Mouse (Mus musculus): ENCODE measurements around the gene Frs2. TPM values are rescaled to one million over a fixed set of nuclear protein-coding genes. Genes with fewer than 3 reads are reported as not detected.
A peak's percentile ranks its signal among the peaks of the same experiment; 100 is the strongest.

The Frs2 gene
- total and polyA plus RNA-seq, 3 experiments: 5.6 to 28.1 (median 21.4) TPM

DNA sequence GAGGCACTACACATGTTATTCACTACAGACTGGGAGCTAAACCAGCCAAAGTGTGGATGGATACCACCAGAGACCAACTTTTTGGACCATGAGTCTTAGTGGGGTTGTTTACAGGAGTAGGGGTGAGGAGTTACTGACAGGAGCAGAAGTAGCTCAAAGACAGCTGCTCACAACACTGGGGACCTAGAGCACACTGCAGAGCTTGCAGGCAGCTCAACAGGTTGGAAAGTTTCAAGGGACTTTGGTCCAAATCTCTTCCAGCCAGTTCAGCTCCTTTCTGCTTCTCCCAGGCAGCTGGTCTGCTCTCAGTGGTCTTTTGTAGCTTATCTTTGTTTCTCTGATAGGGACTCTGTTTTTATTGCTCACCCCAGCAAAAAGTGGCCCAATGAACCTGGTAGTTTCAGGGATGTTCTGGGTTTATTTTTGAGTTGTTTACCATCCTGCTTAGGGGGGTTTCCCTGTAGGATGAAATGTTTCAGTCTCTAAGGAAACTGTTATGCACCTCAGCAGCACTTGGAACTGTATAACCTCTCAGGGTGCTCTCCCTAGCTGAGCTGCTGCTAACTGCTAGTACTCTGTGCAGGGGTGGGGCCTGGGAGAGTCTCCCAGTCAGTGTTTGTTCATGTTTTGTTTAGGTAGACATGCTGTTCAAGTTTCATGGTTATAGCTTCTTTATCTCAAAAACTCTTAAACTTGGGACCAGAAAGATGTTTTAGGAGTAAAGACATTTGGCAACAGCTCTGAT, 44.3 kb downstream of the Frs2 start:
- DNase-seq: no peak

DNA sequence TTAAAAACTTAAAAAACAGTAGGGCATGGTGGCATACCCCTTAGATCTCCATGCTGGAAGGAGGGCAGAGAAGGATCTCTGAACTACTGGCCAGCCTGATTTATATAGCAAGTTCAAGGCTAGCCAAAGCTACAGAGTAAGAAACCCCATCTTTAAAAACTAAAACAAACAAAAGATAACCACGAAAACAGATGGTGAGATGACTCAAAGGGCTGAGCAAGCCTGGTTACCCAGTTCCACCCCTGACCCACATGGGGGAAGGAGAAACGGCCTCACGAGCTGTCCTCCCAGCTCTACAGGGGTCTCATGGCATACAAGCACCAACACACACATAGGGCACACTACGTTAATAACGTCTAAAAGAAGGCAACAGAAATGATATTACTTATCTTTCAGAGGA, 48.2 kb downstream of the Frs2 start:
- DNase-seq: no peak

DNA sequence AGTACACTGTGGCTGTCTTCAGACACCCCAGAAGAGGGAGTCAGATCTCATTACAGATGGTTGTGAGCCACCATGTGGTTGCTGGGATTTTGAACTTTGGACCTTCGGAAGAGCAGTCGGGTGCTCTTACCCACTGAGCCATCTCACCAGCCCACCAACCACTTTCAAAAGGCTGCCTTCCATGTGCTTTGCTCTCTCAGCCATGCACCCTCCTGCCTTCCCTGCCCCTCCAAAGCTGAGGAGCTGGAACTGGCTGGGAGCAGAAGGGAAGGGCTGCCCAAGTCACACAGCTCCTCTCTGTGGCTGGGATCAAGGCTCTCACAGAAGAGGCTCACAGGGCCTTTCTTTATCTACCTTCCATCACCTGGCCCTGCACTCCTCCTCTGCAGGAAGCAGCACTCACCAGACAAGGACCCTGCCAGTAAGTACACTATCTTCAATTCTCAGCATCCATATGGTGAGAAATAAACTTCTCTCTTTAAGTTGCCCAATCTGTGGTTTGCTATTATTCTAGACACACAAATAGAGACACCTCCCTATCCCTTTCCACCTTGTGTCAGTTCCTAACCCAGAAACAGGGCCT, 51.1 kb downstream of the Frs2 start:
- no peak for DNase-seq

DNA sequence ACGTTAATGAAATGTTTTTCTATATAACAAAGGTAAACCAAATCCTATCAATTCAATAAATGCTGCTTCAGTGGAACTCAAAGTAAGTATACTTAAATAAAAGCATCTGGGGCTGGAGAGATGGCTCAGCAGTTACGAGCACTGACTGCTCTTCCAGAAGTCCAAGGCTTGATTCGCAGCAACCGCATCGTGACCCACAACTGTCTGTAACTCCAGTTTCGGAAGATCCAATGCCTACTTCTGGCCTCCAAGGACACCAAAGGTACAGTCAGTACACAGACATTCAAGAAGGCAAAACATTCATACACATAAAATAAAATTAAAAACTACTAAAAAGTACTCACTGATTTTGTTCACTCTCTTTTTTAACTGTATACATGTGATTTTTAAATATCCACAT, 52.2 kb downstream of the Frs2 start:
- DNase-seq: no peak

DNA sequence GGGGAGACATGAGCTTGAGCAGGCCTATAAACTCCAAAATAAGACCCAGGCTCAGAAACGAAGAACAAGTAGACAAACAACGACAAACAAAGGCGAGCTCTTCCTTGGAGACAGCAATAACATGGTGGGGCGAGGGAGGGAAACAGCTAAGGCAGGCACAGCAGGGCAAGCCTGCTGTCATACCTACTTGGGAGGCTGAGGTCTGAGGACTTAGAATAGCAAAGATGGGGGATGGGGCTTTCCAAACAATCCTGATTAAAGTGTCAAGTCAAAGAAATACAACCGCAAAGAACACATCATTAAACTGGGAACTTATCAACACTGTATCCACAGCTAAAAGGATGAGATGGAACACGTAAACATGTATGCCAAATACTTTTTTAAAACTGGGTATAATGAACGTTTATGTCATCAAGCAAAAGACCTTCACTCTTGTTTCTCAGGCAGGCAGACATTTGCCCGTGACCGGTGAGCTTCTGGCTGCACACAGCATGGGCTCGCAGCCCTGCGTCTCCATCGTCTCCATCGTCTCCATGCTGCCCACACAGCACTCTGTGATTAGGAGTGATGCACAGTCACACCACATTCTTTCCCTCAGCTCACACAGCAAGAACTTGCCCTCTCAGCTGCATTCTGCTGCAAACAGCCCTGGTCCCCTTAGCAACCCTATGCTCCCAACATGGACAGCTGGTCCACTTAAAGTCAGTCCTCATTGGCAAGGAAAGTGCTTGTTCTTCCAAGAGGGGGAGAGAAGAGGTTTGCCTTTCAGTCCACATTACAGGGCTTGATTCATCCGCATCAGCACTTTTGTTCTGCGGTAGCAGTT, 53.6 kb downstream of the Frs2 start:
- no peak for DNase-seq

DNA sequence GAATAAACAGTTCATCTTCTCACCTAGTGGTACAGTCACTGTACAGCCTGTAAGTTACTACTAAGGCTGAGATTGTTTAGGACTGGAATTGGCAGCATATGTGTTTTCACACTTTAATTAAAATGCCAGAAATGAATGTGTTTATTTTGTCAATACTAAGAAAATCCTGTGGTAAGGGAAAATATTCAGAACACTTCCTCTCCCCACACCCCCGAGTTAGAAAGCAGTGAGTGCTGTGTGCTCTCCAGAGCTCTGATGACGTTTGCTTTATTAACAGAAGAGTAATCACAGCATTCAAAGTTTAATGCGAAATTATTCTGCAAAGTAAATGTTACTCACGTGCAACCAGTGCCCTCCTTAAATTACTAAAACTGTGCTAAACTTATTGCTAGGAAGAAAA, 58.7 kb downstream of the Frs2 start:
- DNase-seq: no peak

DNA sequence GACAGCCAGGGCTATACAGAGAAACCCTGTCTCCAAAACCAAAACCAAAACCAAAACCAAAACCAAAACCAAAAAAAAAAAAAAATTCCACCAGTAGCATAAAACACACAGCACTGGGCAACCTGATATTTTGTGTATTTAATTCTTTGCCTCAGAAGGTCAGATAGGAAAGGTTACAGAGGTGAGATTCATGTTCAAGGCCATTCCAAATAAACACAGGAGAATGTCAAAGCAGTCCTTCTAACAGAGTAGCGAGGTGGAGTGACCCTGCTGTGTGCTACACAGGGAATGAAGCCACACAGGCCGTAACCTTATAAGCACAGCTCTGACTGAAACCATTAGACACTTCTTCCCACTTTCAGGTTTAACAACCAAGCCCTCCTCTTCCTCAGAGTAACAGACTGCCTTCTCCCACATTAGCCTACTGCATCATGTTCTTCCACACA, 66.4 kb downstream of the Frs2 start:
- DNase-seq: no peak

DNA sequence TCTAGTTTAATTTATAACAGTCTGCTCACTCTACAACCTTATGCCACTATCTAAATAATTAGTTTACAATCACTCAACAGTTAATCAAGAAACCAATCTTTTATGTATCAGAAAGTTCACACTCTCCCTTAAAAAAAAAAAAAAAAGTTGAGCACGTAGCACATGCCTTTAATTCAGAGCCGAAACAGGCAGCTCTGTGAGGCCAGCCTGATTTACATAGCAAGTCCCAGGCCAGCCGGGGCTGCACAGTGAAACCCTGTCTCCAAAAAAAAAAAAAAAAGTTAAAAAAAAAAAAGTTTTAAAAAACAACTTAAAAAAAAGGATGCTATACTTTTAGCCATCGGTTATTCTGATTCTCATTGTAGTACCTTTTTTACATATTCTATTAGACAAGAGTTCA, 67.0 kb downstream of the Frs2 start:
- DNase-seq: no peak

DNA sequence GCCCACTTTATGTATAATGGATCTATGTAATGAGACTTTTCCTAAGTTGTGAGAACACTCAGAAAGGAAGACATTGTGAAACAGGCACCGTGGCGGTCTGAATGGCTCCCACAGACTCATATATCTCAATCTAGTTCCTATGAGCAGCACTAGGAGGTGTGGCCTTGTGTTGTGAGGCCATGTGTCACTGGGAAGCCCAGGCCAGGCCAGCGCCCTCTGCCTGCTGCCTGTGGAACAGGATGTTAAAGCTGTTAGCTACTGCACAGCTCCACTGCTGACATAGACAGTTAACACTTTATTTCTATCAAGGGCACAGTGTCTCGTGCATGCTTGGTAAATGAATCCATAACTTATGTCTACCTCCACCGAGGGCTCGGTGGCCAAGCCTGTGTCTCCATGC, 70.0 kb downstream of the Frs2 start:
- peak; percentile 61 for DNase-seq

DNA sequence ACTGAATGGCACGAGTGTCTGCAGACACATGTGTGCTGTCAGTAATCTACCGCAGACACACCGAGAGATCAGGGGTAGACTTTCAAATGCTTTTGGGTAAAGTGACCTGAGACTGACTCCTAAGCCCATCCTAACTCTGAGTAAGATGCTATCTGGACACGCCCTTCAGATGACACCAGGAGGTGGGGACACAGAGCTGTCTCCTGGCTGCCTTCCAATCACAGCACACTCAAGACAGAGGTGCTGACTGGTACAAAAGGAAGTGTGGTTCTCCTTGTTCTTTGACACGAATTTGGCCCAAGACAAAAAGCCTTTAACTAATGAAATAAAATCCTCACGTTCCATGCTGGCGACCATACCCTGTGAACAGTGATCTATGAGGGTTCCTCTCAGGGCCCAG, 75.2 kb downstream of the Frs2 start:
- DNase-seq: no peak

DNA sequence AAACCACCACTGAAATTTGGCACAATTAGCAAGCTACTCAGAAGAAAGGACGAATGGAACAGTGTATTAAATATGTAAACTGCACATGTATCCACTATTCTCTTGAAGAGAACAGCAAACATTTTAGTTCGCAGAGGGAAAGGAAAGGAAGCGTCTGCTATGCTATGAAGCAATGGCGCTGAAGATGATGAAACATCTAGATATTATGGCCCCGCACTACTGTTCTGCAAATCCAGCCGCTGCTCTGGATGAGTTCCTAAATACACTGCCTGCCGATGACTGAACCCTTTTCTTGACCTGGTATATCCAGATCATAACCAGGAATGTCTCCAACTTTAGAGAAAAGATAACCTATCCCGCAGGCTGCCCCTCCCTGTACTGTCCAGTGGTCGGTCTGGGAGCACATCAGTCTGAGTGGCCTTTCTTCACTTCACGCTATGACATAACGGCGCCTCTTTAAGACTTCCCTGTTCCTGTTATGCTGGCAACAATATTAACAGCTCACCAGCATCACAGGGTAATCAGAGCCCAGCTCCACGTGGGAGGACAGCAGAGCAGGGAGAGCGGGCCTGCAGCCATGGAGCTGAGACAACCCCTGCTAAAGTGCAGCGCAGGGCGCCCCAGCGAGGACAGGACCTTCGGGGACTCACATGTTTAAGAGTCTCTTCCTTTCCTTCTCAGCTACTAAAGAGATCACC, 76.0 kb downstream of the Frs2 start:
- no peak for DNase-seq

DNA sequence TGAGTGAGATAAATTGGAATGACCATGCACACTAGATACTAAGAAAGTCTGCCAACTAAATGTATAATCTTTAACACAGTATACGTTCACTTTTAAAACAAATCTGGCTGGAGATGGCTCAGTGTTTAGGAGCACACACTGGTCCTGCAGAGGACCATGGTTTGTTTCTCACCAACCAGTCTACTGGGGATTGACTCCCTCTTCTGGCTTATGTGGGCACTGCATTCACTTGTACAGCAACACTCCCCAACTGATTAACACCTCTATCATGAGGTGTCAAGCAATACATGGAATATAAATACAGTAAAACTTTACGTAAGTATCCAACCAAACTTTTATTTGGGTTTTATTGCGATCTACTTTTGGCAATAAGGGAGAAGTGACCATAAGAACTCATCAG, 79.2 kb downstream of the Frs2 start:
- no peak for DNase-seq

DNA sequence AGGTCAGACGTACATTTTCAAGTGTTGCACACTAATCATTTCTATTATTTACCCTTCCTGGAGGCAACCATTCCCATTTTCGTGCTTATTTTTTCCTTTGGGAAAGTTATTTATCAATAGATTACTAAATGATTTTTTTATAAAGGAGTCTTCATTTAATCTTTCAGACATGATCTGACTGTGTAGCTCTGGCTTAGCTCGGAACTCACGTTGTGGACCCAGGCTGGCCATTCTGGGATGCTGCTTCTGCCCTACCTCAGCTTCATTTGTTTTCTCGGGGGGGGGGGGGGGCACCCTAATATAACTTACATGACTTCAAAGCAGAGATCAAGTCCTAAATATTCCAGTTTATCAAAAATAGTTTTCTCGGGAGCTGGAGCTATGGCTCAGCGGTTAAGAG, 84.3 kb downstream of the Frs2 start:
- DNase-seq: no peak

DNA sequence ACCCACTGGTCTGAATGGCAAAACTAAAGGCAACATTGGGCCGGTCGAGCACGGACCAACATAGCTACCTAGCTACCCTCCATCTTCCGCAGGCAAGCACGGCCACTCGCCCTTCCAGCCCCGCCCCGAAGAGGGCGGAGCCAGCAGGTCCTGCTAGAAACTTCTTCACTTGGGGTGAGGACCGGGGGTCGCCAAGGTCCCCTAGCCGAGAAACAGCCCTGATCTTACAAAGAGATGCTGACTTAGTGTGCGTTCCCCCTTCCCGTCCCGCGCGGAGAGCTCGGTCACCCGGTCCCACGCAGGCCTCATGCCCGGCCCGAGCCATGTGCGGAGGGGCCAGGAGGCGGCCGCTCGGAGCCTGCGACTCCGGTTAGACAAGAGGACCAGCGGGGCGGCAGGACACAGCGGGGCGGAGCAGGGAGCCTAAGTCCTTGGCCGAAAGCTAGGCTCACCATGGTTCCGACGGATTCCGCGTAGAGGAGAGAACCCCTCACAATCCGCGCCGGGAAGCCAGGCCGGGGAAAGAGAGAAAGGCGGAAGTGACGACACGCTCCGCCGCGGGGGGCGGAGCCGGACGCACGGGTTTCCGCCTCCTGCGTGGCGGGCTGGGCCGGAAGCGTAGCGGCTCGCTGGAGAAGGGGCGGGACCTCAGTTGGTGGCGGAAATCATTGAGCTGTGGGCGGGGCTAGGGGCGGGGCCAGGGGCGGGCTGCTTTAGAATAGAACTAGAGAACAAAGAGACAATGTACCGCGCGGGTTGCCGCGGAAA, 84.9 kb downstream of the Frs2 start, which contains the start of gene Cct2:
TSS of gene Cct2 (minus strand) at position 561 of the 768 bp plus-strand sequence.
- peak; percentile 94 for DNase-seq

DNA sequence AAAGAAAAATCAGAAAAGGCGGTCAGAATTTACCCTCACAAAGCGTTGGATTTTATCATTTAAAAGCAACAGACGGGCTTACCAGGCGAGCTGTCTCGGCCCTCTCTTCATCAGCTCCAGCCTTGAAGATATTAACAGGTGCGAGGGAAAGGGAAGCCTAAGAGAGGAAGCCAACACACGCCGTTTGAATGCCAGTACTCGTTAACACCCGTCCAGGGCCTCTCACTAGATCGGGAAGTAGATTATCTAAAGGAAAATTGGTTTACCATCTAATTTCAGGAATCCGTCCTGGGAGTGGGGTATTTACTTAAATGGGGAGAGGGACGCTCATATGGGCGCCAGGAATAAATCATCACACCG, 85.5 kb downstream of the Frs2 start:
- no peak for DNase-seq

DNA sequence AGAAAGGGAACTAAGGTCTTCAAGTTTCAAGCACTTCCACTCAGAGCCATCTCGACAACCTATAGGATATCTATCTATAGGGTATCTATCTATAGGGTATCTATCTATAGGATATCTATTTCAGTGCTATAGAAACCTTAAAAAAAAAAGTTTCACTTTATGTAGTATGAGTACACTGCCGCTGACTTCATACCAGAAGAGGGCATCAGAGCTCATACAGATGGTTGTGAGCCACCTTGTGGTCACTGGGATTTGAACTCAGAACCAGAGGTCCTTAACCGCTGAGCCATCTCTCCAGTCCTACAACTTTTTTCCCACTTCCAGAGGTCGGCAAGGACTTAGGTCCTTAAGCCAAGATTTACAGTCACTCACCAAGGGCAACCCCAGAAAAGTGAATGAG, 92.7 kb downstream of the Frs2 start:
- DNase-seq: no peak

DNA sequence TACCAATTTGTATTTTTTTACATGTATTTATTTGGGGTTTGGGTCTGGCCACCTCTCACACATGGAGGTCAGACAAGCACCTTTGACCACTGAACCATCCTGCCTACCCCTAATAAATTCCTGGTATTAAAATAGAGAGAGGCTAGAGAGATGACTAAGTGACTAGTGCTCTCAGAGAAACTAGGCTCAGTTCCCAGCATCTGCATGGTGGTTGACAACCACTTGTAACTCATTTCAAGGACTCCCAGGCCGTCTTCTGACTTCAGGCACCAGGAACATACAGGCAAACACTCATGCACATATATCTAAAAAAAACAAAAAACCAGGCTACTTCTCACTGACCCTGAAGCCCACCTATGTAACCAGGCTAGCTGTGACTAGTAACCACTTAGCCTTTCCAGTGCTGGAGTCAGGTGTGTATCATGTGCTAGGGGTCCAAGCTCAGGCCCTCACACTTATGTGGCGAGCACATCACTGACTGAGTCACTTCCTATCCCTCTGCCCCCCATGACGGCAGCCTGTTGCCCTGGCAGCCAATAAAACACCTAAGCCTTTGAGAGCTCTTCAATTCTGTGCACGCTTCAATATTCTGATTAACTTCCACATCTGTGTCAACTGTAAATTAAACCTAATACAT, 98.3 kb downstream of the Frs2 start:
- peak; percentile 68 for DNase-seq

DNA sequence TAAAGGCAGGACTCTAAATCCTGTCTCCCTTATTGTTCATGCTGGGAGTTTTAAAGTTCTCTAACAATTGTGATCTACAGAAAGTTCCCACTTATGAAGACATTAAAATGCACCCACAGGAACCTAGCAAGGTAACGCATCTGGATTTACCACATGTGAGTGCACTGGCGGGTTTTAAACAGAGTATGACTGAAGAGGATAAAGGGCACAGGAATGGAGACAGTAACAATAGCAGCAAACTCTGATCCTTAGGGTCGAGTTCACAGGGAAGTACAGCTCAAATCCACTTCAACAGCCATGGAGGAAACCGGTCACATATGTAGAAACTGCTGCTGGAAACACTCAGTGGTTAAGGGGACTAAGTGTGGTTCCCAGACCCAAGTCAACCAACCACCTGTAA, 99.1 kb downstream of the Frs2 start:
- no peak for DNase-seq

DNA sequence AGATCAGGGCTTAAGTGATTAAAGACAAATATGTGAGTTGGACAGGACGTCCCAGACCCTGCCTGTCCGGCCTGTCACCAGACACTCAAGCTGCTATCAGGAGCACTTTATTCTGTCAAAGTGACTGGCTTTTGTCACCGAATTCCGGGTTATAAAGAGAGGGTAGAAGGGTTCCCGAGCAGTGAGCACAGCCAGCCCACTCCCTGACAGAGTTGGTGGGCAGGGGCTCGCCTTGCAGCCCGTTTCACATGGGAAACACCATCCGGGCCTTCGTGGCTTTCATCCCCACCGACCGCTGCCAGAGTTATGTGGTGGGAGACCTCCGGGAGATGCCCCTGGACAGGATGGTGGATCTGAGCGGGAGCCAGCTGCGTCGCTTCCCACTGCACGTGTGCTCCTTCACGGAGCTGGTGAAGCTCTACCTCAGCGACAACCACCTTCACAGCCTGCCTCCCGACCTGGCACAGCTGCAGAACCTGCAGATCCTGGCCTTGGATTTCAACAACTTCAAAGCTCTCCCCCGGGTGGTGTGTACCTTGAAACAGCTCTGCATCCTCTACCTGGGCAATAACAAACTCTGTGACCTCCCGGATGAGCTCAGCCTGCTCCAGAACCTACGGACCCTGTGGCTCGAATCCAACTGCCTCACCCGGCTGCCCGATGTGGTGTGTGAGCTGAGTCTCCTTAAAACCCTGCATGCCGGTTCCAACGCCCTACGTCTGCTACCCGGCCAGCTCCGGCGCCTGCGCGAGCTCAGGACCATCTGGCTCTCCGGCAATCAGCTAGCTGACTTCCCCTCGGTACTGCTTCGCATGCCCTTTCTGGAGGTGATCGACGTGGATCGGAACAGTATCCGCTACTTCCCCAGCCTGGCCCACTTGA, 102.9 kb downstream of the Frs2 start, which contains the start of gene Lrrc10:
TSS of gene Lrrc10 (plus strand) at position 167 of the 882 bp plus-strand sequence.
- DNase-seq: no peak
